Mouse (Mus musculus): Measurements from ENCODE around the gene Exoc3l. TPM values are rescaled to one million over a fixed set of nuclear protein-coding genes. Genes with fewer than 3 reads are reported as not detected.
A peak's percentile ranks its signal among the peaks of the same experiment; 100 is the strongest.
"Not testable (repeated sequence)": the region's sequence is repeated elsewhere in the genome, so short reads cannot be mapped to it uniquely, and the experiment has no call there.

Gene Exoc3l
- polyA plus RNA-seq, 1 experiment = 4.5 TPM

DNA sequence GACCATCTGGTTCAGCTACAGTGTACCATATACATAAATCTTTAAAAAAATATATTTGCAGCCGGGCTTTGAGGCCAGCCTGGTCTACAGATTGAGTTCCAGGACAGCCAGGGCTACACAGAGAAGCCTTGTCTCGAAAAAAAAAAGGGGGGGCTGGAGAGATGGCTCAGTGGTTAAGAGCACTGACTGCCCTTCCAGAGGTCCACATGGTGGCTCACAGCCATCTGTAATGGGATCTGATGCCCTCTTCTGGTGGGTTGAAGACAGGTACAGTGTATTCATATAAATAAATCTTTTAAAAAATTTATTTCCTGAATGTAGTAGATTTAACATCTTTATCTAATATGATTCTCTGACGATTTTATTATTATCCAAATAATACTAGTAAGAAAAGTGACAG is 4.1 kb downstream of the Exoc3l start:
- not testable (repeated sequence) for DNase-seq (ENCODE audit: low spot score)

DNA sequence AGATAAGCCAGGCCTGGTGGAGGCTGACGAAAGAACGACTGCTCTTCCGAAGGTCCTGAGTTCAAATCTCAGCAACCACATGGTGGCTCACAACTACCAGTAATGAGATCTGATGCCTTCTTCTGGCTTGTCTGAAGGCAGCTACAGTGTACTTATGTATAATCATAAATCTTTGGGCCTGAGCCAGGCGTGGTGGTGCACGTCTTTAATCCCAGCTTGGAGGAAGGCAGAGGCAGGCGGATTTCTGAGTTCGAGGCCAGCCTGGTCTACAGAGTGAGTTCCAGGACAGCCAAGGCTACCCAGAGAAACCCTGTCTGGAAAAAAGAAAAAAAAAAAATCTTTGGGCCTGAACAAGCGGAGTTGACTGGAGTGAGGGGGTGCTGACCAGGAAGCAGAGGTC is 4.5 kb downstream of the Exoc3l start:
- not testable (repeated sequence) for DNase-seq (ENCODE audit: low spot score)

DNA sequence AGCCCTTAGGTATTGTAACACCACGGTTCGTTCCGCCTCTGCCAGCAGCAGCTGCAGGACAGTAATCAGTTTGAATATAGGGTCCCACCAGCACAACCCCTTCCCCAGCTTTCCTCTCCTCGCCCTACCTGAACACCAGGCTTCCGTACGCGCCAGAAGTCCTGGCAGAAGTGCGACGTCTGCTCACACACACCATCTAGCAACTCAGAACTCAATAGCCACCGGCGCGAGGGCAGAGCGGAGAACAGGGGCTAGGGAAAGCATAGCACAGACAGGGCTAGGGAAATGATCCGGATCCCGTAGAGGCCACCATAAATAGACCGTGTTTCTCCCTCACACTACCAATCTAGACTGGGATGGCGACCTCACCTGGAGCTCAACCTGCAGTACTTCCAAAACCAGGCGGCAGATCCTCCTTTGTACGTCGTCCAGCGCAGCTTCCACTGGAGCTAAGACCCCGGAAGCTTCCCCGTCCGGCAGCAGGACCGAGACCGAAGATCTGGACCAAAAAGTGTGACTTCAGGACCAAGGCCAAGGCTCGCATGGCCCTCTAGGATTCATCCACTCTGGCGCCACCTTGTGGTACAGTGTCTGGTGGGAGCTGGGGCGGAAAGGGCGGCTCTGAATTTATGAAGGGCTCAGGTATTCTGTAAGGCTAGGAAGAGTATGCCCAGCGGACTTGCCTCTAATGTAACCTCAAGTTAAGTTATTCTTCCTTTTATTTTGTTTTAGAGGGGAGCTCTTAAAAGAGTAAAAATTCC is 5.2 kb downstream of the Exoc3l start:
- peak; percentile 72 for DNase-seq (ENCODE audit: low spot score)

DNA sequence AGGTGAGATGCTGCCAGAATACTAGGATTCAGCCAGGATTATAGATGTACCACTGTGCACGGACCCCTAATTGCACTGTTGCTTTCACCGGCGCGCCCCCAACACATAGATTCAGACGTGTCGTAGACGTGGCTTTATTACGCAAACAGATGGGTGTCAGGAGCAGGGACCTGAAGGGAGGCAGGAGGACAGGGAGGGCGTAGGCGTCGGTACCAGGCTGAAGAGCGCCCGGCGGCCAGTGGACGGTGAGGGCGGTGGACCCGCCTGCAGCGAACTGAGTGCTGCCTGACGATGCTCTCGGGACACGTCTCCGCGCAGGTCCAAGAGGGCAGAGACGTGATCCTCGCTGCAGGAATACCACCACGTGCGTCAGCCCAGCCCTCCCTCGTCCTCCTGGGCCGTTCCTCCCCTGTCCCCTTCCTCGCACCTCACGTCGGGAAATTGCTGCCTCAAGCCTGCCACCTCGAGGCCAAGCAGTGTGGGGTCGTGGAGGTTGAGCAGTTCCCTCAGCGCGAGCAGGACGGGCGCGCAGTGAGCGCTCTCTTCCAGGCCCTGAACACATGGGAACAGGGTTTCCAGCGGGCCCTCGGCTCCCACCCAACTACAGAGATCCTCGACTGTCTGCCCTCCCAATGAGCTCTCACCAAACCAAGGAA is 6.0 kb downstream of the Exoc3l start, which contains the start of gene 4931428F04Rik:
TSS of gene 4931428F04Rik (minus strand) at position 60 of the 656 bp plus-strand sequence.
- no peak for DNase-seq (ENCODE audit: low spot score)

DNA sequence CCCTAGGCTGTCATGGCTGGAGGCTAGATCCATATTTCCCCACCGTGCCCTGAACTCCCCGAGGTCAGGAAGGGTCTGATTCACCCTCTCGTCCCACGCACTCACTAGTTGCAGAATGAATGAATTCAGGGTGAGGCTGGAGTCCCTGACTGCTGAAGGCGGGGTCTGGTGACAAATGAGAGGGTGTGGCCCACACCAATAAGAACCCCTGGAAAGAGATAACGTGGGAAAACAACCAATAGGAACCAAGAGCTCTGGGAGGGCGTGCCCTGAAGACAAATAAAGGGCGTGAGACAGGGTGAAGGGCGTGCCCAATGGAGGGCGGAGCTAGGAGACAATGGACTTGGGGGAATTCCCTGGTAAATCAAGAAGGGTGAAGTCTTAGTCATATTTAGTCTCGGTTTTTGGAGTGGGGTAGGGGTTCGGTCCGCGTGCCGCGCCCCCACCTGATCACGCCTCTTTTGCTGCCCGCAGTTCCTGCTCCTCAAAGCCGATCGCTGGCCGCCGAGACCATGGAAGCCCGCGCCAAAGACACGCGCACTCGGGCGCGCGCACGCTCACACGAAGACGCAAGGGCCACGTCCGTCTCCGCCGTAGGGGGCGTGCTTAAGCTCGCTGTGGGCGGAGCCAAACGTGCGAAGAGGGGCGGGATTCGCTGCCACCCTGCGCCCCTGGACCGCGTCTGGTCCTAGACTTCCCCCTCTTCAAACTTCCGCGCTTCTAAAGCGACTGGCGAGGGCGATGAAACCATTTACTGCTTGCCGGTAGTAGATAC is 6.8 kb downstream of the Exoc3l start:
- peak; percentile 79 for DNase-seq (ENCODE audit: low spot score)

DNA sequence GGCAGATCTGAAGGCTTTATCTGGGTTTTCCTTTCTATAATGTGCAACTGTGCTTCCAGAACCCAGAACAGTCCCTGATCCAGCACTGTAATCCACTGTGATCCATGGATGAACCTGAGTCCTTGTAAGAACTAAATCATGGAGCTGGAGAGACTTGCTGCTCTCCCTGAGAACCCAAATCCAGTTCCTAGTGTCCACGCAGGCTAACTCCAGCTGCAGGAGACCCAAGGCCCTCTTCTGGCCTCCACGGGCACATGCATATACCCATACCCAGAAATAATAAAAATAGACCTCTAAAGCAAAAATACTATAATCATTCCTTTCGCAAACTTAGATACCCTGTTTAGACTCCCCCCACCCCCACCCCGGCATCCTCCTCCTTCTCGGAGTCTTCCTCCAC is 7.7 kb downstream of the Exoc3l start:
- no peak for DNase-seq (ENCODE audit: low spot score)

DNA sequence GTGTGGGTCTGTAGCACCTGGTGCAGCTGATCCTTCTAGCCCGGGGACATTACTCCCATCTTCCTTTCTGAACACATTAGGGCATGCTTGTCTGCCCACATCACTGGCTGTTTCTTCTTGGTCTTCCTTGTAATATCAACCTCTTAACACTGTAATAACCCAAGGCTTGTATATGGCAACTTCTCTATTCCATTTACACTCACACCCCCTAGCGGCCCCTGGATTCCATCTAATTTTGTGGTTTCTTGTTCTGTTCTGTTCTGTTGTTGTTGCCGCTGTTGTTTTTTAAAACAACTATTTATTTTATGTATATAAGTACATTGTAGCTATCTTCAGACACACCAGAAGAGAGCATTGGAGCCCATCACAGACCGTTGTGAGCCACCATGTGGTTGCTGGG is 9.0 kb downstream of the Exoc3l start:
- no peak for DNase-seq (ENCODE audit: low spot score)

DNA sequence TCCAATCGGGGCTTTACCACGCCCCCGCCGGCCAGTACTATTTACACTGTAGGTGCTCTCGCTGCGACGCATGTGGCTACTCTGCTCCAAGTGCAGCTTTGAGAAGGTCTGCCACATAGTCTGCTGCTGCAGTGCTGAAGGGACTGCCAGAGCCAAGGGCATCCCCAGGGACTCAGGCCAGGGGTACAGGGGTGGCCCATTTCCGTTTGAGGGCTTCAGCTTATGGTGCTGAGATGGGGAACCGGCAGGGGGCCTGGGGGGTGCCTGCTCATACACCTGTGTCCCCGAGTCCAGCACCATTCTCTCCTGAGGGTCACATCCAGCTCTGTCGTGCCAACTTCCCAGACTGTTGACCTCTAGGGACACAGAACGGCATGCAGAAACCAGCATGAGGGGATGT is 10.4 kb downstream of the Exoc3l start:
- no peak for DNase-seq (ENCODE audit: low spot score)

DNA sequence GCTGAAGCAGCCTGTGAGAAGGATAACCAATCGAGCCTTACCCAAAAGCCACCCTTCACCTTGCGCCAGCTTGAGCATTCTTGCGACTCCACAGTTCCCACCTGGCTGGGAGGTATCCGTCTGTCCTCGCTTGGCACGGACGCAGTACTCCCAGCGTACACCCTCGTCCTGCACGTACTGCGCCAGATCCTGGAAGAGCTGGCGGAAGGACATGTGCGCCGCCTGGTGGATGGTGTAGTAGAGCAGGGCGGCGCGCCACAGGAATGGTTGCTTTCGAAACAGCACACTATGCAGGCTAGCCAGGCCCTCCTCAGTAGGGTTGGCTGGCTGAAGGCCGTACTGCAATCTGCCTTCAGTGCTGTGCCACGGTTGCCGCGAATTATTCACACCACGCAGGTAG is 12.8 kb downstream of the Exoc3l start:
- DNase-seq (ENCODE audit: low spot score) = no peak

DNA sequence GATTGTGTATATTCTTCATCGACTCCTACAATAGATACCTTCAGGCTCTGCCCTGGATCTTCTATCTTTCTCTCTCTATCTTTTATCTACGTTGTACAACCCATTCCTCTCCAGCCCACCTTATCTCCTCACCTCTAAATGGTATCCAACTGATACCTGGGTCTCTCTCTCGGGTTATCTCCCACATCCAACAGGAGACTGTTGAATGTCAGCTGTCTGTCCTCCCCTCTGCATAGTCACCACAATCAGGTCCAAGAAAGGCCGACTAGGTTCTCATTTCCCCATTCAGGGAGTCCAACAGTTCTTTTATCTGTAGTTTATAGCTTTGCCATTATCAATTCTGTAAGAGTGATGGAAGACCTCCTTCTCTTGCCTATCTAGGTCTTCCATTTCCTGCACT is 13.7 kb downstream of the Exoc3l start:
- DNase-seq (ENCODE audit: low spot score) = no peak

DNA sequence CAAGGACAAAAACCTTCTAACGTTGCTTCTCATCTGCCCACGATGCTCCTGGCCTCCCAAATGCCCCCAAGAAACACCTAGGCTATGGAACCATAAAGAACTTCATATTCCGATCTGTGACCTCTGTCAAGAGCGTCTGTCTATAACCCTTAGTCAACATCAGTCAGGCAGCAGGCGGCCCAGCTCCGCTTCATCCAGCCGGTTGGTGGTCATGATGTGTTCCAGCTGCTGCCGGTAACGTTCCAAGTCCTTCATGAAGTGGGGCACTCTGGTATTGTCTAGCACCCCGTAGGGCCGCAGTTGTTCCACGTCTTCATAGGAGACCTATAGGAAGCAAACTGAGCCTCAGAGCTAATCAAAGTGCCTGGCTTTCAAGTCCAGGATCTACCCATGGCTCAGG is 14.1 kb downstream of the Exoc3l start:
- DNase-seq (ENCODE audit: low spot score) = no peak

DNA sequence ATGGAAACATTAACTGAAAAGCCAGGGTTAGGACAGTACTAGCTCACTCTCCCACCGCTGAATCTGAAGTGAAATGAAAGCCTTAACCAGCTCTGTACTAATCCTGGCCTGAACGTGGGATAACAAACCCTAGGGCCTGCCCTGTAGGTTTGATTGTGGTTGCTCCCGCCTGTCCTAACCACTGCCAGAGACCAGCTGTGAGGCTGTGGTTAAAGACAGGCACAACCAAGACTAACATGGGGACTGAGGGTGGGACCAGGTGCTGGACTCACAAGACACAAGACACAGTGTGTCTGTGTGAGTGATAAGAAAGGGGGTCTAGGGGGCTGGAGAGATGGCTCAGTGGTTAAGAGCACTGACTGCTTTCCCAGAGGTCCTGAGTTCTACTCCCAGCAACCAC is 15.3 kb downstream of the Exoc3l start:
- DNase-seq (ENCODE audit: low spot score) = no peak

DNA sequence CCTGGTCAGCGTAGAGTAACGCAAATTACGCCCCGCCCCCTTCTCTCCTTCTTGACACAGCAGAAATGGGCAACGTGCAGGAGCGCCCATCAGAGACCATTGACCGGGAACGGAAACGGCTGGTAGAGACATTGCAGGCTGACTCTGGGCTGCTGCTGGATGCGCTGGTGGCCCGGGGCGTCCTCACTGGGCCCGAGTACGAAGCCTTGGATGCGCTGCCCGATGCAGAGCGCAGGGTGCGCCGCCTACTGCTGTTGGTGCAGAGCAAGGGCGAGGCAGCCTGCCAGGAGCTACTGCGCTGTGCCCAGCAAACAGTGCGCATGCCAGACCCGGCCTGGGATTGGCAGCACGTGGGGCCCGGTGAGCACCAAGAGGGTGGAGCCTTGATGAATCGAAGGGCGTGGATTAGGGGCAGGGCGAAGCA is 17.0 kb downstream of the Exoc3l start:
- DNase-seq (ENCODE audit: low spot score) = peak; percentile 74

DNA sequence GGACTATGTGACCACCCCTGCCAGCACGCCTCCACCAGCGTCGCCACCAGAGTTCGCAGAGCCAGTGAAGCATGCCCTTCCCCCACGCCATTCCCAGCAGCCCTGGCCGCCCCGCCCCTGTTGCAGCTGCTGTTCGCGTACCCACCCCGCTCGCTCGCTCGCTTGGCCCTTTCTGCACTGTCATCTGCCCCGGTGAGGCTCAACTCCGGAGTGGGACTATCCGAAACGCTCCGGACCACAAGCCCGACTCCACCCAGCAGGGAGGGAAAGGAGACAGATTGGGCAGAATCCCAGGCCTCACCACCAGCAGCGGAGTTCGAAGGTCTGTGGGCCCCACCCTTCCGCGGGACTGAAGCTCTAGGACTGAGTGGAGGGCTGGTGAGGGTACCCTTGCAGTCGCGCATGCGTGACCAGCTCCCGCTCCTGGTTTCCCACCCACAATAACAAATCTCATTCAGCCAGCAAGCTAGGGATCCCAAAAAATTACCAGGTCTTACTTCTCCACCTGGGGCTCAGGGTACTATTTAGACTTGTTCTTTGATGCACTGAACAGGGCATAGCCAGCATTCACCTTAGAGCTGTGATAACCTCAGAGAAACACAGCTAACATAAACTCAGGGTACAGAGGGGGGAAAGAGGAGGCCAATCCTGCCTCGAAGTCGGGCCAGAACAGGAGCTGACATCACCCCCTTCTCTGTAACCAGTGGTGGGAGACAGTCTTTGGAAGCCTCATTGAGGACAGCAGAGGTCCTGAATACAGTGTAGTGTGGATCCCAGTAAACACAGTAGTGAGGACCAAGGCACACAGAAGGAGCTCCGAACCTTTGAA is 19.4 kb downstream of the Exoc3l start:
- no peak for DNase-seq (ENCODE audit: low spot score)

DNA sequence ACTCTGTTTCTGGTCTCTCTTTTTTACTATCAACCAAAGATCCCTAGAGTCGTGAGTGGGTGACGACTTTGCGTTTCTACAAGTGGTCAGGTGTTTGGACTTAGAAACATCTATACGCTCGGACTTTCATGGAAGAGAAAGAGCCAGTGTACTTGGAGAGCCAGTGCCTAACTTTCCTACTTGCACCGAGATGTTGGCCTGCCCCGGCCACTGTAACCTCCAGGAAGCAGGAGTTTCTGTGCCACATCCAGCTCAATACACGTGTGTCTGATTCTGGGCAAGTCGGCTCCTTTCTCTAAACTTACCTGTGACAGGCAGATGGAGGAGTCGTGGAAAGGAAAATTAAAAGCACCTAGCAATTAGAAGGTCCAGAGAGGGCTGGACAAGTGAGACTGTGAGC is 20.1 kb downstream of the Exoc3l start, which contains the start of gene Nol3:
TSS of gene Nol3 (plus strand) at position 301 of the 400 bp plus-strand sequence.
- no peak for DNase-seq (ENCODE audit: low spot score)

DNA sequence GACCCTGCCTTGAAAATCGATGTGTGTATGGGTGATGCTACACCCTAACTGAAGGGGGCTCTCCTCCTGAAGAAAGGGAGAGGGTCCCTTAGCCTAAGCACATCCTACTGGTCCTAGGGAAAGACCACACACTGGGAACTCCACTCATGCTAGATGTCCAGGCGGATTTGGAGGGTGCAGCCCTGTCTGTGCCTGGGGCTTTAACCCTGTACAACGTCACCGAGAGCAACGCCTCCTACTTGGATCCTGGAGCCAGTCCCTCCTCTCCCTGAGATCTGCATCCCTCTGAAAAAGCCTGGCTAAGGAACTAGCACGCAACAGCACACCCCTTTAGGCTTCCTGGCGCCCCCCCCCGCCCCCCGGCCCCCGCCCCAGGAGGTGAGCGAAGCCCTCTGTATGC is 20.5 kb downstream of the Exoc3l start:
- DNase-seq (ENCODE audit: low spot score) = no peak

DNA sequence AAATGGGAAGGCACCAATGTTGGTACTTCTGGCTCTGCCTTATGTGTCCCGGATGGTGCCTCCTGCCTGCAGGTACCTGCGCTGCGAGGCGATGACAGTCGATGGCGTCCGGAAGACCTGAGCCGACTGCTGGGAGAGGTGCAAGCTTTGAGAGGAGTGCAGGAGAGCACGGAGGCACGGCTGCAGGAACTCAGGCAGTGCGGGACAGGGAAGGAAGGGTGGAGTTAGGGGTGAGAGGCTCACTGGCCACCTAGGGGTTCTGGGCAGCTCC is 25.1 kb downstream of the Exoc3l start:
- DNase-seq (ENCODE audit: low spot score) = no peak

DNA sequence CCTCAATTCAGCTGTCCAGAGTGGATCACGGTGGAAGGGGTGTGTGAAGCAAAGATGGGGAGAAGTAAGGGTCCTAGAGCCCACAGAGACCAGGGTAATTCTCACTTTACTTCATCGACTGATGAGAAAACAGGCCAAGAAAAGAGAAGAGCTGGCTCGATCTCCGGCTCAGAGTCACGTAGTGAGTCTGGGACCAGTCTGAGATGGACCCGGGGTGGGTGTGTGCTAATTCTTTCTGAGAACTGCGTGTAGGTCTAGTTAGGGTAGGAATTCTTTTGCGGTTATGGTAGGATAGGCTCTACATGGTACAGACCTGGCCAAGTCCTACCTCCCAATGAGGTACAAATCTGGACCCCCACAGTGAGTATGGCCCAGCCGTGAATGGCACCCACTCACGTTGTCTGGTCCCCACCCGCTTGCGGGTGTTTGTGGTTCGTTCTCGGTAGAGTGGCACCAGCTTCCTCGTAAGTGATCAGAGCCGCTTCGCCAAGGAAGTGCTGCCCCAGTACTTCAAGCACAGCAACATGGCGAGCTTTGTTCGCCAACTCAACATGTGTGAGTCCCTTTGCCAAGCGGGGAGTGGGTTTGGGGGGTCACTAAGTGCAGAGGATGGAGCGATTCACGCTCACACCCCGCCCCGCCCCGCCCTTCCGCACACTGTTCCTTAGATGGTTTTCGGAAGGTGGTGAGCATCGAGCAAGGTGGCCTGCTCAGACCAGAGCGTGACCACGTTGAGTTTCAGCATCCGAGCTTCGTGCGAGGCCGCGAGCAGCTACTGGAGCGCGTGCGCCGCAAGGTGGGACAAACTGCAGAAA is 25.6 kb downstream of the Exoc3l start:
- no peak for DNase-seq (ENCODE audit: low spot score)

DNA sequence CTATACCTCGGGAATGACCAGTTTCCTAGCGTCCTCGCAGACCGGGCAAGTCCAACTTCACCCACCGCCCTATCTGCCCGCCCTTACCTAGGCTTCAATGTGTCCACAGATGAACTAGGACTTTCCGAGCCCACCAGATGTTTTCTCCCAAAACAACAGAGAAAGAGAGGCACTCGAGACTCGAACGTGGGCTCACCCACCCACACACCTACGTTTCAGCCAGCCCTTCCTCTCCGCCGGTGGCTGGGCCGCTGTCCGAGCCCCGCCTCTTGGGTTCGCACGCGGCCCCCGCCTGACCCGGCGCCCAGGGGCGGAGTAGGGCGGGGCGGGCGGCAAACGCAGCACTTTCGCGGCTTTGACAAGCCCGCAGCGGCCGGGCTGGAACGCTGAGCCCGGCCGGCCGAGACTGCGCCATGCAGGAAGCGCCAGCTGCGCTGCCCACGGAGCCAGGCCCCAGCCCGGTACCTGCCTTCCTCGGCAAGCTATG is 26.4 kb downstream of the Exoc3l start, which contains the start of gene Hsf4:
TSS of gene Hsf4 (plus strand) at position 341 of the 487 bp plus-strand sequence.
- DNase-seq (ENCODE audit: low spot score) = no peak

DNA sequence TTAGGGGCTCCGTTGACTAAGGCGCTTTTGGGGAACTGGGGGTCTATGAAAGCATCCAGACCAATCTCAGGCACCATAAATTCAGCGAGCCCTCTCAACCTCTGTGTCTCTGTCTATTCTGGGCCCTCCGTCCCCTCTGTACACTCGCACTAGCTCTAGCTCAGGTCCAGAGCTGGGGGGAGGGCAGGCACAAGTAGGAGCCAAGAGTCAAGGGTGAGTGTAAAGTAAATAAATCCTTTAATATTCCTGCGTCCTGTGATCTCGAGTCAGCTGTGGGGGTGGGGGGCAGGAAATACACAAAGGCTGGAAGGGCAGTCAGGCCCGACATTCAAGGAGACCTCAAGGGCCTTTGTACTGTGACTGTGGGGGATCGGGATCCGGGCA is 26.8 kb downstream of the Exoc3l start:
- no peak for DNase-seq (ENCODE audit: low spot score)

Data from urinary bladder, adult 2 months (tissue).